Mouse (Mus musculus) limb, embryonic 11.5 days (tissue): ENCODE data around the gene Nol8. TPM values are rescaled to one million over a fixed set of nuclear protein-coding genes. Genes with fewer than 3 reads are reported as not detected.
A peak's percentile ranks its signal among the peaks of the same experiment; 100 is the strongest.

ENCODE experiments used
- ATAC-seq: fragments of 200-750 bp; cut with Nextera tagmentation; 2 replicates; pipeline ENCODE4 v1.8.0; 2017; ENCODE audit warnings: low read depth; ENCODE audit not compliant: insufficient number of reproducible peaks, low FRiP score, low TSS enrichment
- DNase-seq: peaks from one replicate; pipeline ENCODE4 v3.0.0-alpha.2; 2015; ENCODE audit warnings: low spot score
- H3K27ac ChIP-seq: fragments of 300-500 bp; sonication (generic); replicated peaks from 2 replicates; pipeline ENCODE4 v1.5.1; 2014; ENCODE audit warnings: low read depth, mild to moderate bottlenecking, low read length
- H3K27me3 ChIP-seq: fragments of 300-500 bp; sonication (generic); 2 replicates; pipeline ENCODE4 v1.6.1; 2014; ENCODE audit warnings: mild to moderate bottlenecking, low read length, mixed read lengths; ENCODE audit not compliant: control insufficient read depth, insufficient read depth
- H3K36me3 ChIP-seq: fragments of 300-500 bp; sonication (generic); 2 replicates; pipeline ENCODE4 v1.6.1; 2014; ENCODE audit warnings: mild to moderate bottlenecking, low read length, moderate library complexity, mixed read lengths; ENCODE audit not compliant: control insufficient read depth, insufficient read depth
- H3K4me1 ChIP-seq: fragments of 300-500 bp; sonication (generic); 2 replicates; pipeline ENCODE4 v1.6.1; 2014; ENCODE audit warnings: low read length, mixed read lengths; ENCODE audit not compliant: control insufficient read depth, insufficient read depth
- H3K4me2 ChIP-seq: fragments of 300-500 bp; sonication (generic); 2 replicates; pipeline ENCODE4 v1.6.1; 2014; ENCODE audit warnings: low read depth, mild to moderate bottlenecking, moderate library complexity; ENCODE audit not compliant: severe bottlenecking
- H3K4me3 ChIP-seq: fragments of 300-500 bp; sonication (generic); 2 replicates; pipeline ENCODE4 v1.5.1; 2014; ENCODE audit warnings: low read depth, low read length
- H3K9ac ChIP-seq: fragments of 300-500 bp; sonication (generic); 2 replicates; pipeline ENCODE4 v1.6.1; 2014; ENCODE audit warnings: mild to moderate bottlenecking, low read length
- H3K9me3 ChIP-seq: fragments of 300-500 bp; sonication (generic); 2 replicates; pipeline ENCODE4 v1.6.1; 2016; ENCODE audit warnings: low read length; ENCODE audit not compliant: control insufficient read depth
- WGBS: fragments of 180-500 bp; shearing (Covaris S2); extraction: QIAGEN DNeasy Blood & Tissue Kit; methylation state at CpG from one replicate; pipeline ENCODE4 v1.1.7; 2014; 5-methylcytosine and 5-hydroxymethylcytosine counted together
- polyA plus RNA-seq: library from polyadenylated mRNA; unstranded; fragments of >200 nt; fragmentation: Nextera tagmentation; extraction: Ambion mirVana; gene quantifications from 2 replicates; pipeline ENCODE4 v1.2.1, GENCODE M21; 2014

Gene Nol8
- 19.6 and 22.6 TPM in 2 replicates for polyA plus RNA-seq

DNA sequence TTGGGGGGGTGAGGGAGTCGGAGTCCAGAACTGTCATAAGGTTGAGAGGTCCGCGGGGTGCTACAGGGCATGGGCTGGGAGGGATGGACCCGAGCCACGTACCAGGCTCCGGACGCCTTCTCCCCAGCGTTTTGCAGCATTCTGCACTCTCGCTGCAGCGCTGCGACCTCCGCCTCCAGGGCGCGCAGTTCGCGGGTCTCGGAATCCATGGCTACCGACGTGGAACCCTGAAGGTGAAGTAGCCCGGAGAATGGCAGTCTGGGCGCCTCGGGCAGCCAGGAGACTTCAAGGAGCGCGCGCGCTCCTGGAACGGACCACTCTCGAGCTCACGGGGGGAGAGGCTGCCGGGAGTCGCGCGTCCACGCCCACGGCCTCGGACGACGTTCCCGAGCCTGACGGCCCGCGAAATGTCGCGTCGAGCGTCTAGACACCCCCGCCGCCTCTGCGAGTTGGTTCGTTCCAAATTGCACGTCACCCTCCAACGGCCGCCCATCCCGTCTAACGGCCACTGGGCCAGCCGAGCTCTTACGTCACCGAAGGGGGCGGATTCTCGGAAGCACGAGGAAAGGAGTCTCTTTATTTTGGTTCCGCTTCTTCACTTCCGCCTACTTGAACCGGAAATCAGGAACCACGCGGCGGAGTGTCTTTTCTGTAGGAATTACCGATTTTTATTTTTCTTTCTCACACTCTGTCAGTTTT, at the start of gene Nol8, which contains the start of gene Cenpp:
Nol8 (plus strand) TSS at position 598 of the 699 bp plus-strand sequence.
Cenpp (minus strand) TSS at position 305 of the 699 bp plus-strand sequence.
- peak within 1 kb of the TSS; percentile 61 for H3K9ac ChIP-seq
- WGBS: under 1% methylated on average over 64 of the region's 68 CpGs
- H3K27me3 ChIP-seq: no peaks in the 10 kb centered on the region
- H3K36me3 ChIP-seq: no peaks in the 10 kb centered on the region; the same call in 1 of the 2 replicates
- ATAC-seq: peak; percentile 99
- no peaks in the 10 kb centered on the region for H3K9me3 ChIP-seq
- peak within 1 kb of the TSS; percentile 82 for H3K4me3 ChIP-seq
- peak; percentile 100 for DNase-seq
- H3K27ac ChIP-seq: no peak within 1 kb of the TSS
- H3K4me2 ChIP-seq: peak within 1 kb of the TSS; percentile 74
- peaks cover 4% of the 10 kb centered on the region for H3K4me1 ChIP-seq

DNA sequence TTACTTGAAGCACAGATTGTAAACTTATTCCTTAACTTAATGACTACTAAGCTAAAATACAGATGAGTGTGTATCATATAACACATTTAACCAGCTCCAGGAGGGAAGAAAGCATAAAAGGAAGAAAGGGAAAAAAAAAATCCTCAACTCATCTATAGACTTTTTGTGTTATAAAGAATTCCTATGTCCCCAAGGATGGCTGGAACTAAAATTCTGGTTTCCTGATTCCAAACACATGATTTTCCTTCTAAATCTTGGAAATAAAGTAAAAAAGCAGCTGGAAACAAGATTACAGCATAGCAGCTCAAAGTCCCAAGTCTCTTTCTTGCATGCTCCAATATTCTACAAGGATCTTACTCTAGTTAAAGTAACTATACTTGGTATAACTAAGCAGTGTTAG, 49.3 kb upstream of the Nol8 start:
- Histone ChIP-seq H3K36me3 (no peaks in the 10 kb centered on the region), H3K27me3 (no peaks in the 10 kb centered on the region), H3K4me1 (no peaks in the 10 kb centered on the region), H3K9ac (no peak overlapping the region), H3K4me3 (no peak overlapping the region), H3K27ac (no peak overlapping the region), H3K9me3 (no peaks in the 10 kb centered on the region), H3K4me2 (no peak overlapping the region)
- DNase-seq (no peak), ATAC-seq (no peak)

DNA sequence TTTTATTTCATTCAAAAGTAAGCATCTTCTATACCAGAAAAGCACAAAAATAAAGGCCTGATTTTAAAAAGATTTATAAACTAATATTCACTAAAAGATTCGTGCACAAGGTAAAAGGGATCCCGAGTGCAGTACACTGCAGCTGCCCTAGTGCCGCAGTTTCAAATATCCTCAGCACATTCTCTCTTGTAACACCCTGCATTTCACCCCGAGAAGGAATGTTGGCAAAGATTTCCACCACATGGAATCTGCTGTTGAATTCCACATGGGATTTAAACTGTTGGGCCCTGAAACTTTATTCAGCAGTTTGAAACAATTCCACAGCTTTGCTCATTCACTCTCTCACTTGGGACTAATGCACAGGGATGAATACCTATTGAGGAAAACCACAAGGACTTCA, 45.2 kb upstream of the Nol8 start, which contains the start of gene Ogn:
Ogn (plus strand) TSS at position 333 of the 400 bp plus-strand sequence.
- H3K9me3 ChIP-seq: no peaks in the 10 kb centered on the region
- ATAC-seq (no peak), DNase-seq (no peak)
- H3K27ac ChIP-seq: no peak within 1 kb of the TSS
- WGBS: 75% methylated on average over 4 of the region's 4 CpGs
- H3K9ac ChIP-seq: no peak within 1 kb of the TSS
- no peak within 1 kb of the TSS for H3K4me2 ChIP-seq
- H3K4me1 ChIP-seq: no peaks in the 10 kb centered on the region
- no peaks in the 10 kb centered on the region for H3K36me3 ChIP-seq
- no peak within 1 kb of the TSS for H3K4me3 ChIP-seq
- H3K27me3 ChIP-seq: no peaks in the 10 kb centered on the region

- Histone ChIP-seq H3K4me3 (no peak overlapping the region), H3K9me3 (no peaks in the 10 kb centered on the region), H3K4me2 (no peak overlapping the region), H3K27ac (no peak overlapping the region), H3K4me1 (no peaks in the 10 kb centered on the region), H3K9ac (no peak overlapping the region), H3K36me3 (no peaks in the 10 kb centered on the region), H3K27me3 (no peaks in the 10 kb centered on the region)
- no peak for DNase-seq
- no peak for ATAC-seq
- WGBS: 78% methylated on average over 4 of the region's 4 CpGs
Observed at GRCm38 (mm10) chr13:49608589-49609322, 44.1 kb upstream of the Nol8 start.

GRCm38 (mm10) chr13:49617021-49617420, 35.9 kb upstream of the Nol8 start:
- Histone ChIP-seq H3K36me3 (no peaks in the 10 kb centered on the region), H3K4me1 (no peaks in the 10 kb centered on the region), H3K4me3 (no peak overlapping the region), H3K9ac (no peak overlapping the region), H3K9me3 (no peaks in the 10 kb centered on the region), H3K4me2 (no peak overlapping the region), H3K27ac (no peak overlapping the region), H3K27me3 (no peaks in the 10 kb centered on the region)
- DNase-seq: no peak
- 89% methylated on average over 3 of the region's 3 CpGs for whole genome bisulfite sequencing
- ATAC-seq: no peak

DNA sequence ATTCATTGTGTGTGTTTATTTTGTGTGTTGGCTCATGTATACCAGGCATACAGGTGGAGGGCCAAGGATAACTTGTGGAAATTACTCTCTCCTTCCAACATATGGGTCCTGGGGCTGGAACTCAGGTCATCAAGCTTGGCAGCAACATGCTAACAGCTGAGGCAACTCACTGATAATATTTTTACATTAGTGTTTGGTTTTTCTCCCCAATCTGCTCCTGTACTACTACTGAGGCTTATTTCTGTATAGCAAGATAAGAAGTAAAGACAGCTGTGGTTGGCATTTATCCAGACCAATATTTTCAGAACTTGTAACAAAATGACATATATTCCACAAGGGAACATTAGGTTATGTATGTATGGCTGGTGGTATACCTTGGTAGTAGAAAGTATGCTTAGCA, 34.5 kb upstream of the Nol8 start:
- Histone ChIP-seq H3K4me2 (no peak overlapping the region), H3K27ac (no peak overlapping the region), H3K27me3 (no peaks in the 10 kb centered on the region), H3K9me3 (no peaks in the 10 kb centered on the region), H3K4me3 (no peak overlapping the region), H3K9ac (no peak overlapping the region), H3K4me1 (no peaks in the 10 kb centered on the region), H3K36me3 (no peaks in the 10 kb centered on the region)
- no peak for DNase-seq
- no peak for ATAC-seq

DNA sequence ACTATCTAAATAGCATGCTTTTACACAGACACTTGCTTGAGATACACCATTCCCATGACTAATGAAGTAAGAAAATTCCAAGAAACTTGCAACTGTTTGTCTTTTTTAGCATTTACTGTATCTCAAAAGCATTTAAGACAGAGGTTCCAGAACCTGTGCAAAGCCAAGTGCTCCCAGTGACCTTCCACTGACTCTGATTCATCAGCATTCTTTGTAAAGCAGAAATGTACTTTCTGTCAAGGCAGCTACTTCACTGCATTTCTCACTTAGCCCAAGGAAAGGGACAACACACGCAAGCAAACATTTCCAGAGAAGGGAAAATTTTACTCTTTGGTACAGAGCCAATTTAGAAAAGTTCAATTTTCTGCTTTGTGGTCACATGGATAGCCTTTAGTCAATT, 29.7 kb upstream of the Nol8 start:
- Histone ChIP-seq H3K4me2 (no peak overlapping the region), H3K9me3 (no peaks in the 10 kb centered on the region), H3K36me3 (no peaks in the 10 kb centered on the region), H3K27me3 (no peaks in the 10 kb centered on the region), H3K4me1 (no peaks in the 10 kb centered on the region), H3K4me3 (no peak overlapping the region), H3K9ac (no peak overlapping the region), H3K27ac (no peak overlapping the region)
- WGBS: 93% methylated on average over 1 of the region's 1 CpGs
- ATAC-seq (no peak), DNase-seq (no peak)

- Histone ChIP-seq H3K4me3 (no peak overlapping the region), H3K36me3 (no peaks in the 10 kb centered on the region), H3K4me1 (no peaks in the 10 kb centered on the region), H3K9ac (no peak overlapping the region), H3K9me3 (no peaks in the 10 kb centered on the region), H3K27me3 (no peaks in the 10 kb centered on the region), H3K27ac (no peak overlapping the region), H3K4me2 (no peak overlapping the region)
- ATAC-seq: no peak
- DNase-seq: no peak
Observed at GRCm38 (mm10) chr13:49628167-49628566, 24.7 kb upstream of the Nol8 start.
